Mouse (Mus musculus): Measurements from ENCODE around the gene Itpr2.

Gene Itpr2

GRCm38 (mm10) chr6:146255656-146256055 is 246.4 kb downstream of the Itpr2 start:
- no peak for DNase-seq

- DNase-seq = no peak
Observed at GRCm38 (mm10) chr6:146254931-146255330, 247.1 kb downstream of the Itpr2 start.

- DNase-seq = no peak
Observed at GRCm38 (mm10) chr6:146254216-146254820, 247.7 kb downstream of the Itpr2 start.

GRCm38 (mm10) chr6:146249096-146249495 is 252.9 kb downstream of the Itpr2 start:
- DNase-seq = no peak

GRCm38 (mm10) chr6:146248341-146248740 is 253.7 kb downstream of the Itpr2 start:
- DNase-seq = no peak

GRCm38 (mm10) chr6:146247906-146248305 is 254.1 kb downstream of the Itpr2 start:
- no peak for DNase-seq

- DNase-seq = no peak
Observed at GRCm38 (mm10) chr6:146246368-146246767, 255.7 kb downstream of the Itpr2 start.

GRCm38 (mm10) chr6:146245888-146246287 is 256.1 kb downstream of the Itpr2 start:
- no peak for DNase-seq

GRCm38 (mm10) chr6:146243068-146243467 is 259.0 kb downstream of the Itpr2 start:
- no peak for DNase-seq

GRCm38 (mm10) chr6:146241336-146241735 is 260.7 kb downstream of the Itpr2 start:
- no peak for DNase-seq

GRCm38 (mm10) chr6:146235165-146235564 is 266.9 kb downstream of the Itpr2 start:
- DNase-seq = no peak

- no peak for DNase-seq
Observed at GRCm38 (mm10) chr6:146234417-146234816, 267.6 kb downstream of the Itpr2 start.

GRCm38 (mm10) chr6:146230903-146231302 is 271.1 kb downstream of the Itpr2 start:
- DNase-seq = no peak

GRCm38 (mm10) chr6:146230373-146230788 is 271.6 kb downstream of the Itpr2 start:
- no peak for DNase-seq

- DNase-seq = no peak
Observed at GRCm38 (mm10) chr6:146229967-146230366, 272.1 kb downstream of the Itpr2 start.

- DNase-seq = no peak
Observed at GRCm38 (mm10) chr6:146229519-146229918, 272.5 kb downstream of the Itpr2 start.

GRCm38 (mm10) chr6:146228048-146228447 is 274.0 kb downstream of the Itpr2 start:
- DNase-seq = no peak

- DNase-seq = no peak
Observed at GRCm38 (mm10) chr6:146222403-146223063, 279.5 kb downstream of the Itpr2 start.

- no peak for DNase-seq
Observed at GRCm38 (mm10) chr6:146221371-146222336, 280.4 kb downstream of the Itpr2 start.

GRCm38 (mm10) chr6:146220071-146220470 is 282.0 kb downstream of the Itpr2 start:
- DNase-seq = no peak

GRCm38 (mm10) chr6:146219534-146219933 is 282.5 kb downstream of the Itpr2 start:
- no peak for DNase-seq

GRCm38 (mm10) chr6:146215302-146215701 is 286.7 kb downstream of the Itpr2 start:
- DNase-seq = no peak

GRCm38 (mm10) chr6:146212339-146212738 is 289.7 kb downstream of the Itpr2 start:
- no peak for DNase-seq

GRCm38 (mm10) chr6:146211233-146211632 is 290.8 kb downstream of the Itpr2 start:
- DNase-seq = no peak

Data from kidney, adult 18-20 months (tissue).